Comparison of ENCODE assay signal across 12 mouse cellular contexts in the genomic region with DNA sequence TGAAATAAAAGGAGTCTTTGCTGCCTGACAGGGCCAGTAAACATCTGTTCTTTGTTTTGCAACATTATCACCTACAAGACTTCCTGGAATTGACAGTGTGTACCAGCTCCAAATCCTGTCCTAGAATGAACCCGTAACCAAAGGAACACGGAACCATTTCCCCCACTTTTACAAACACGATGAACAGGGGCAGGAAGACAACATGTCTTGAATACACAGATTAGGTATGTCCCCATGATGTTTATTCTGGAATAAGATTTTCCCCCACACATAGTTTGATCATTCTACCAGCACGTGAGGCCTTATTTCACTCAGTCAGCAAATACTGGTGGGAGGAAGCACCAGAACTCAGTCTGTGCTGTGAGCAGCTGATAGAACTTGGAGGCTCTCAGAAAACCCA.
DNase-seq lines count a peak whose midpoint lies in the region; ATAC-seq and TF ChIP-seq lines count a peak whose summit lies in the region.
"Had no signal": no experiment of that assay in that cellular context is flagged by ENCODE, and none has a peak within 500 bp of the region (broad histone marks: within the 10 kb centered on the region; RNA-seq: fewer than 3 reads in every experiment).

No protein-coding gene starts in this region.

- 49% methylated on average over 4 of the region's 4 CpGs for WGBS in kidney, adult 2 months
- WGBS in hindbrain, embryonic 14.5 days, result 83% methylated on average over 4 of the region's 4 CpGs

- no peaks in the 10 kb centered on the region; the same call in 1 of the 2 replicates for H3K36me3 ChIP-seq in kidney, adult 2 months (ENCODE audit: control insufficient read depth, insufficient read depth, low read length)
- H3K36me3 ChIP-seq in hindbrain, embryonic 14.5 days (replicated peaks; ENCODE audit: control insufficient read depth, insufficient read depth), result no peaks in the 10 kb centered on the region

- H3K9ac ChIP-seq in hindbrain, embryonic 14.5 days, result no peak overlapping the region
- H3K9ac ChIP-seq: hindbrain, embryonic 13.5 days; neural tube, embryonic 15.5 days had no signal

- TF ChIP-seq CTCF in kidney, adult 2 months (conservative IDR thresholded peaks at IDR 0.05; ENCODE audit: insufficient read depth, insufficient read length, low read depth, low read length), result no peak

- DNase-seq in kidney, adult 2 months, result peak; percentile 60
- no peak for DNase-seq in kidney, postnatal 25 days
- DNase-seq in 416B (ENCODE audit: low read depth), result peak; percentile 5
- peak; percentile 31 for DNase-seq in fat pad, adult 2 months (ENCODE audit: extremely low read depth, low read depth, low spot score)
- peak; percentile 21 to 50 for DNase-seq in heart, postnatal 36 days
- no peak for DNase-seq in hindbrain, embryonic 14.5 days (ENCODE audit: low spot score)
- DNase-seq in thymus, adult 18-20 months, result no peak
- DNase-seq: adrenal gland, adult 8-10 months; thymus, postnatal 25 days had no signal

- no peak overlapping the region for H3K4me3 ChIP-seq in kidney, adult 2 months (ENCODE audit: insufficient read depth, low read depth, low read length)
- H3K4me3 ChIP-seq in hindbrain, embryonic 14.5 days (replicated peaks; ENCODE audit: low read length), result no peak overlapping the region
- H3K4me3 ChIP-seq: hindbrain, embryonic 13.5 days; neural tube, embryonic 15.5 days had no signal

- peaks cover 3% of the 10 kb centered on the region for H3K4me1 ChIP-seq in kidney, adult 2 months (ENCODE audit: control insufficient read depth, insufficient read depth, low read length)
- H3K4me1 ChIP-seq in hindbrain, embryonic 14.5 days (replicated peaks; ENCODE audit: control insufficient read depth, insufficient read depth, low read length), result no peaks in the 10 kb centered on the region
- H3K4me1 ChIP-seq: hindbrain, embryonic 13.5 days; neural tube, embryonic 15.5 days had no signal

- H3K27me3 ChIP-seq in kidney, adult 2 months (replicated peaks; ENCODE audit: control insufficient read depth, insufficient read depth, low read length), result no peaks in the 10 kb centered on the region
- H3K27me3 ChIP-seq in hindbrain, embryonic 14.5 days (ENCODE audit: control insufficient read depth, insufficient read depth, low read length), result no peaks in the 10 kb centered on the region
- H3K27me3 ChIP-seq: hindbrain, embryonic 13.5 days; neural tube, embryonic 15.5 days; Patski had no signal

- 0 out of 2 replicates have a peak overlapping the region, but pooled peaks have one; percentile 37 for H3K27ac ChIP-seq in kidney, adult 2 months (ENCODE audit: insufficient read depth, low read depth, low read length)
- H3K27ac ChIP-seq in hindbrain, embryonic 14.5 days, result no peak overlapping the region
- H3K27ac ChIP-seq: hindbrain, embryonic 13.5 days; neural tube, embryonic 15.5 days had no signal

- 0 out of 2 replicates have a peak, but pooled peaks cover 4% of the 10 kb centered on the region for H3K9me3 ChIP-seq in hindbrain, embryonic 14.5 days (ENCODE audit: control insufficient read depth, low read length)
- H3K9me3 ChIP-seq: neural tube, embryonic 15.5 days had no signal

- no peak for TF ChIP-seq POLR2A in kidney, adult 2 months (IDR thresholded peaks at IDR 0.05; ENCODE audit: low read depth, low read length)

- no peak for ATAC-seq in hindbrain, embryonic 14.5 days (ENCODE audit: low FRiP score)
- ATAC-seq: Patski had no signal

- intact Hi-C loops in heart, postnatal 36 days (cut with DNase I), result no loop called here

- H3K4me2 ChIP-seq in hindbrain, embryonic 14.5 days (replicated peaks), result no peak overlapping the region
- H3K4me2 ChIP-seq: hindbrain, embryonic 13.5 days; neural tube, embryonic 15.5 days had no signal

Comparison
In these comparisons a context has a peak if more than half of its experiments do, and no peak if none do; other contexts are left out.
1. DNase-seq: peak in kidney, adult 2 months (single experiment), 416B (single experiment), fat pad, adult 2 months (single experiment) and heart, postnatal 36 days (2 of 2); none in kidney, postnatal 25 days (0 of 2), hindbrain, embryonic 14.5 days (single experiment) and thymus, adult 18-20 months (0 of 2).